Mouse (Mus musculus): ENCODE results near the gene Ryr1.

GRCm38 (mm10) chr7:29134230-29134629 lies 9.3 kb upstream of the Ryr1 start:
- TF ChIP-seq CTCF (IDR thresholded peaks at IDR 0.05; ENCODE audit: extremely low read depth, insufficient read length, insufficient replicate concordance, low read depth, low read length), result no peak
- no peak for TF ChIP-seq POLR2A (IDR thresholded peaks at IDR 0.05; ENCODE audit: low read depth, low read length)
